Mouse (Mus musculus) small intestine, adult 2 months (tissue): Measurements from ENCODE around the gene Atf6.

ENCODE experiments used
- CTCF ChIP-seq: fragments of 200-500 bp; IDR thresholded peaks from 2 replicates; pipeline ENCODE4 v1.5.1; 2012; ENCODE audit warnings: low read depth, mild to moderate bottlenecking, control low read depth, inconsistent platforms, low read length, moderate library complexity, mixed read lengths; ENCODE audit not compliant: insufficient replicate concordance, insufficient read length; ENCODE audit errors: extremely low read depth
- POLR2A ChIP-seq: fragments of 200-500 bp; IDR thresholded peaks from 2 replicates; pipeline ENCODE4 v1.6.1; 2012; ENCODE audit warnings: low read depth, mild to moderate bottlenecking, control low read depth, inconsistent platforms, low read length, moderate library complexity

DNA sequence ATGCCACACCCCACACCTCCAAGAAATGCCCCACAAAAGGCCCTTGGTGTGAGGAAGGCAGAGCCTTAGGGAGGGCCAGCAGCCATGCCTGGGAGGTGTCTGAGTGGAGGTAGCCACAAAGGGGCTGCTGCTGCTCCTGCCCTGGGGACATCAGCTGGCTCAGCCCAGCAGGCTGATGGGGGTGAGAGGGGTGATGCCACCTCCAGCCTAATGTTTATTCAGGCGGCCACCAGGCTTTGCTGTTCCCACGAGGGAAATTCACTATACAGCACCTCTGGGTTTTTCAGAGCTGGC lies 210.4 kb downstream of the Atf6 start:
- TF ChIP-seq CTCF (no peak), POLR2A (no peak)
